Mouse (Mus musculus) heart, embryonic 10.5 days (tissue): Measurements from ENCODE around the gene Ralgapa1. TPM values are rescaled to one million over a fixed set of nuclear protein-coding genes. Genes with fewer than 3 reads are reported as not detected.
"Not testable (repeated sequence)": the region's sequence is repeated elsewhere in the genome, so short reads cannot be mapped to it uniquely, and the experiment has no call there.

Experiments used
- DNase-seq: peaks from one replicate; pipeline ENCODE4 v3.0.0-alpha.2; 2017; ENCODE audit warnings: low spot score
- H3K27ac ChIP-seq: fragments of 300-500 bp; sonication (generic); 2 replicates; pipeline ENCODE4 v1.5.1; 2016; ENCODE audit warnings: mild to moderate bottlenecking
- H3K27me3 ChIP-seq: fragments of 300-500 bp; sonication (generic); 2 replicates; pipeline ENCODE4 v1.6.1; 2016; ENCODE audit warnings: mild to moderate bottlenecking; ENCODE audit not compliant: poor library complexity, insufficient read depth, severe bottlenecking
- H3K36me3 ChIP-seq: fragments of 300-500 bp; sonication (generic); 2 replicates; pipeline ENCODE4 v1.6.1; 2016; ENCODE audit warnings: mild to moderate bottlenecking, moderate library complexity
- H3K4me1 ChIP-seq: fragments of 300-500 bp; sonication (generic); 2 replicates; pipeline ENCODE4 v1.6.1; 2016; ENCODE audit warnings: mild to moderate bottlenecking
- H3K4me3 ChIP-seq: fragments of 300-500 bp; sonication (generic); 2 replicates; pipeline ENCODE4 v1.5.1; 2016; ENCODE audit warnings: mild to moderate bottlenecking, moderate library complexity
- H3K9me3 ChIP-seq: fragments of 300-500 bp; sonication (generic); 2 replicates; pipeline ENCODE4 v1.6.1; 2016; ENCODE audit warnings: mild to moderate bottlenecking, moderate library complexity
- WGBS: fragments of 180-500 bp; shearing (Covaris S2); methylation state at CpG from one replicate; pipeline ENCODE4 v1.1.7; 2016; 5-methylcytosine and 5-hydroxymethylcytosine counted together
- polyA plus RNA-seq: library from polyadenylated mRNA; unstranded; fragments of >200 nt; fragmentation: Nextera tagmentation; extraction: Ambion mirVana; gene quantifications from 2 replicates; pipeline ENCODE4 v1.2.1, GENCODE M21; 2016

Ralgapa1 gene
- polyA plus RNA-seq, 1 experiment from 2014 or later, result 13.9 TPM

DNA sequence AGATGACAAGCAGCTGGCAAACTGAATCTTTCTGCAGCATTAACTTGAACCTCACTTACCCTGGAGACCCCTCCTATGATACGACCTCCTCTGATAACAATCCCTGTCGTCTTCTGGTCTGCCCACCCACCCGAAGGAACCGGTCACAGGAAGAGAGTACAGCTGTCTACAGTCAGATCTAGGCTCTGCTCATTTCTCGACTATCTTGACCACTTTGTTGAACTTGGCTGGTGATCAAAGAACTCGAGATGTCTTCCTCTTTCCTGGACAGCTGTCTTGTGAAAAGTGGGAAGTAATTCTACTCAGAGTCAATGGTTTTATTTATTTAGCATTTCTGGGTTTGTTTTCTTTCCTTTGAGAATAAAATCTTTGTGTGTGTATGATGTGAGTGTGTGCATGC lies 251.3 kb downstream of the Ralgapa1 start:
- Histone ChIP-seq H3K4me1 (no peaks in the 10 kb centered on the region), H3K36me3 (no peaks in the 10 kb centered on the region), H3K27ac (no peak overlapping the region), H3K9me3 (no peaks in the 10 kb centered on the region), H3K4me3 (no peak overlapping the region), H3K27me3 (no peaks in the 10 kb centered on the region)
- 52% methylated on average over 6 of the region's 6 CpGs for WGBS
- peak; percentile 67 for DNase-seq

- Histone ChIP-seq H3K4me1 (no peaks in the 10 kb centered on the region), H3K27me3 (no peaks in the 10 kb centered on the region), H3K9me3 (no peaks in the 10 kb centered on the region), H3K4me3 (no peak overlapping the region), H3K27ac (no peak overlapping the region), H3K36me3 (no peaks in the 10 kb centered on the region)
- DNase-seq, result peak; percentile 51
- 77% methylated on average over 3 of the region's 3 CpGs for WGBS
These were observed 252.5 kb downstream of the Ralgapa1 start for GRCm38 (mm10) chr12:55568466-55568865.

DNA sequence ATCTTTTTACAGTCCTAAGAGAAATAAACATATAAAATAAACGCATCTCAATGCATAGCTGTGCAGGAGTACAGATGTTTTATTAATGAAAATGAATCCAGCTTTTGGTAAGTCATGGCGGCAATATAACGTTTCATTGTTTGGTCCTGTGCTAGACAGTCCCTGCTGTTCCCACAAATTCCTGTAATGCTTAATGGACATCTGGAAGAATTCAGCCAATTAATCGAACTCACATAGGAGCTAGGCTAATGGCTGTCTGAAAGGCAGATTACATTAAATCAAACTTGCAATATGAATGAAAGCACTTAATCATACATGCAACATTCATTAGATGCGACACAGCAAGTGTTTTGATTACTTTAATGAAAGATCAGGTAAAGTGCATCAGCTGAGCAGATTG lies 254.1 kb downstream of the Ralgapa1 start:
- Histone ChIP-seq H3K27ac (no peak overlapping the region), H3K4me3 (no peak overlapping the region), H3K9me3 (no peaks in the 10 kb centered on the region), H3K27me3 (no peaks in the 10 kb centered on the region), H3K4me1 (no peaks in the 10 kb centered on the region), H3K36me3 (no peaks in the 10 kb centered on the region)
- 81% methylated on average over 5 of the region's 5 CpGs for WGBS
- DNase-seq, result no peak

DNA sequence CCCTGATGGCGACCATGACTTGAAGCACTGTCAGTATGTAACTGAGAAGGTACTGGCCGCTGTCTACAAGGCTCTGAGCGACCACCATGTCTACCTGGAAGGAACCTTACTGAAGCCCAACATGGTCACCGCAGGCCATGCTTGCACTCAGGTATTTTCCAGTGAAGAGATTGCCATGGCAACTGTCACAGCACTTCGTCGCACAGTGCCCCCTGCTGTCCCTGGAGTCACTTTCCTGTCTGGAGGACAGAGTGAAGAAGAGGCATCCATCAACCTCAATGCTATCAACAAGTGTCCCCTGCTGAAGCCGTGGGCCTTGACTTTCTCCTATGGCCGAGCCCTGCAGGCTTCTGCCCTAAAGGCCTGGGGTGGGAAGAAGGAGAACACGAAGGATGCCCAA lies 255.1 kb downstream of the Ralgapa1 start:
- DNase-seq, result no peak
- no peaks in the 10 kb centered on the region for H3K4me1 ChIP-seq
- no peaks in the 10 kb centered on the region for H3K36me3 ChIP-seq
- H3K27me3 ChIP-seq, result no peaks in the 10 kb centered on the region
- no peak overlapping the region for H3K27ac ChIP-seq
- 74% methylated on average over 9 of the region's 9 CpGs for WGBS
- H3K4me3 ChIP-seq, result no peak overlapping the region
- H3K9me3 ChIP-seq, result no peaks in the 10 kb centered on the region

DNA sequence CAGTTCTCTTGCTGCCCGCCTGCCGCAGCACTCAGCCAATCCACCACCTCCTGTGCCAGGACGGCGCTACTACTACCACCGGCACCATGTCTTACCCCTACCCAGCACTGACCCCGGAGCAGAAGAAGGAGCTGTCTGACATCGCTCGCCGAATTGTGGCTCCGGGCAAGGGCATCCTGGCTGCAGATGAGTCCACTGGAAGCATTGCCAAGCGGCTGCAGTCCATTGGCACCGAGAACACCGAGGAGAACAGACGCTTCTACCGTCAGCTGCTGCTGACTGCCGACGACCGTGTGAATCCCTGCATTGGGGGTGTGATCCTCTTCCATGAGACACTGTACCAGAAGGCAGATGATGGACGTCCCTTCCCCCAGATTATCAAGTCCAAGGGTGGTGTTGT lies 255.8 kb downstream of the Ralgapa1 start, which contains the start of gene Aldoart2:
TSS of gene Aldoart2 (plus strand) at position 34 of the 400 bp plus-strand sequence.
- Histone ChIP-seq H3K4me1 (0 out of 2 replicates have a peak, but pooled peaks cover 5% of the 10 kb centered on the region), H3K27me3 (no peaks in the 10 kb centered on the region), H3K9me3 (no peaks in the 10 kb centered on the region), H3K27ac (no peak within 1 kb of the TSS), H3K4me3 (no peak within 1 kb of the TSS), H3K36me3 (no peaks in the 10 kb centered on the region)
- WGBS, result 93% methylated on average over 19 of the region's 19 CpGs
- no peak for DNase-seq

GRCm38 (mm10) chr12:55564187-55564963 lies 256.6 kb downstream of the Ralgapa1 start:
- no peaks in the 10 kb centered on the region for H3K27me3 ChIP-seq
- H3K27ac ChIP-seq, result no peak overlapping the region
- H3K9me3 ChIP-seq, result no peaks in the 10 kb centered on the region
- no peak overlapping the region for H3K4me3 ChIP-seq
- DNase-seq, result no peak
- H3K4me1 ChIP-seq, result 0 out of 2 replicates have a peak, but pooled peaks cover 5% of the 10 kb centered on the region
- no peaks in the 10 kb centered on the region for H3K36me3 ChIP-seq
- WGBS, result 83% methylated on average over 9 of the region's 9 CpGs

DNA sequence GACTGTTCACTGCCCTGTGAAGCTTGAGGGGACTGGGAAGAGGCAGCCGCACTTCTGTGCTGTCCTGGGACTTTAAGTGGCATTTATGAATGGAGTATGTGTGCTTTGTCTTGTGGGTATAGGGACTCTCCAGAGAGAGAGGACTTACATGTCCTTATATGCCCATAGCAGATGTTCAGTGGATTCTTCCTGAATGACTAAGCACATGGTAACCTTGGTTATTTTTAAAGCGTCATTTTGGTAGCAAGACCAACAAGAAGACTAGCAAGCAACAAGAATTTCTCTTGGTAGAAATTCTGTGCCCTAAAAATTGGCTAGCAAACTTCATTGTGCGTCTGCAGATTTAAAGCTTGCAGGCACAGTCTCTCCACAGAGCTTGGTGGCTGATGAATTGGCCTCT lies 257.2 kb downstream of the Ralgapa1 start:
- Histone ChIP-seq H3K27me3 (no peaks in the 10 kb centered on the region), H3K36me3 (no peaks in the 10 kb centered on the region), H3K9me3 (no peaks in the 10 kb centered on the region), H3K4me1 (0 out of 2 replicates have a peak, but pooled peaks cover 5% of the 10 kb centered on the region), H3K4me3 (no peak overlapping the region), H3K27ac (no peak overlapping the region)
- DNase-seq, result no peak
- WGBS, result 92% methylated on average over 3 of the region's 3 CpGs

GRCm38 (mm10) chr12:55560025-55560690 lies 260.8 kb downstream of the Ralgapa1 start:
- Histone ChIP-seq H3K36me3 (no peaks in the 10 kb centered on the region), H3K27ac (peak overlapping the region; percentile 47; the same call in 1 of the 2 replicates), H3K4me1 (0 out of 2 replicates have a peak, but pooled peaks cover 5% of the 10 kb centered on the region), H3K4me3 (peak overlapping the region; percentile 59), H3K27me3 (no peaks in the 10 kb centered on the region), H3K9me3 (no peaks in the 10 kb centered on the region)
- WGBS, result 13% methylated on average over 19 of the region's 19 CpGs
- DNase-seq, result no peak

GRCm38 (mm10) chr12:55559184-55559855 lies 261.6 kb downstream of the Ralgapa1 start:
- H3K27ac ChIP-seq, result no peak overlapping the region
- 86% methylated on average over 12 of the region's 12 CpGs for whole genome bisulfite sequencing
- no peak overlapping the region for H3K4me3 ChIP-seq
- no peaks in the 10 kb centered on the region for H3K36me3 ChIP-seq
- 0 out of 2 replicates have a peak, but pooled peaks cover 5% of the 10 kb centered on the region for H3K4me1 ChIP-seq
- no peaks in the 10 kb centered on the region for H3K9me3 ChIP-seq
- DNase-seq, result no peak
- no peaks in the 10 kb centered on the region for H3K27me3 ChIP-seq

DNA sequence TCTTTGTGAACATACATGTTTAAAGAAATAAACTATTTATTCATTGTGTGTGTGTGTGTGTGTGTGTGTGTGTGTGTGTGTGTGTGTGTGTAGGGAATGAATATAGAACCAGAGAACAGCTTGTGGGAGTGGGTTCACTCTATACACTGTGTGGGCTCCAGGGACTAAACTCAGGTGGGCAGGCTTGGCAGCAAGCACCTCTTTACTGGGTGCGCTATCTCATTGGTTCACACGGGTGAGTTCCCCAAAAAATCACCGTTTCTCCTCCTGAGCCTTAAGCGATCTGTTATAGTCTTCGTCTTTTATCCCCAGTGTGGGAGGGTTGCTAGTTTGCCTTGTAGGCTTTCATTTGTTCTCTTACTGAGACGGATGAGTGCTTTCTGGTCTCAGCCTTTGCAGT lies 263.1 kb downstream of the Ralgapa1 start:
- Histone ChIP-seq H3K36me3 (no peaks in the 10 kb centered on the region), H3K4me1 (0 out of 2 replicates have a peak, but pooled peaks cover 5% of the 10 kb centered on the region), H3K4me3 (no peak overlapping the region), H3K9me3 (no peaks in the 10 kb centered on the region), H3K27me3 (no peaks in the 10 kb centered on the region), H3K27ac (no peak overlapping the region)
- WGBS, result 83% methylated on average over 6 of the region's 6 CpGs
- no peak for DNase-seq

DNA sequence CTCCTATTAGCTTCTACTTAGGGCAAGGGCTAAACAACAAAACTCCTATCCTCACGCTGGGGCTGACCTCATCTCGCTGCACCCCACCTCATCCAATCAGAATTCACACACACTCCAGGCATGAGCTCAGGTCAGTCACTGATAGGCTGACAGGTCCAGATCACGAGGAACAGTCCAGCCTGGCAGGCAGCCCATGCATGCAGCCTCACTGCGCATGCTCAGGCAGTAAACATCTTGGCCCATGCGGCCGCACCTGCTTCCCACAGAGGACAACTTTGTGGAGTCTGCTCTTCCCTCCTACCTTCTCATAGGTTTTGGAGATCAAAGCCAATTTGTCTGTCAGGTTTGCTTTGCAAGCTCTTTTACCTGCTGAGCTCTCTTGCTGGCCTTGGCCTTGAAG lies 266.1 kb downstream of the Ralgapa1 start:
- WGBS, result 74% methylated on average over 6 of the region's 6 CpGs
- H3K27me3 ChIP-seq, H3K4me1 ChIP-seq, H3K36me3 ChIP-seq, H3K9me3 ChIP-seq, H3K4me3 ChIP-seq, H3K27ac ChIP-seq, DNase-seq: not testable (repeated sequence)
